Comparison of ENCODE assay signal across 17 mouse cellular contexts in genomic region chr2:73359941-73360340, GRCm38 (mm10). TPM values are rescaled to one million over a fixed set of nuclear protein-coding genes. Genes with fewer than 3 reads are reported as not detected.
DNase-seq lines count a peak whose midpoint lies in the region; ATAC-seq and TF ChIP-seq lines count a peak whose summit lies in the region.
"Had no signal": no experiment of that assay in that cellular context is flagged by ENCODE, and none has a peak within 500 bp of the region (broad histone marks: within the 10 kb centered on the region; RNA-seq: fewer than 3 reads in every experiment).

No protein-coding gene starts in this region.

- no peak for TF ChIP-seq POLR2A in heart, adult 2 months (IDR thresholded peaks at IDR 0.05; ENCODE audit: insufficient read depth, low read depth, low read length)
- no peak for TF ChIP-seq POLR2A in bone marrow, adult 2 months (IDR thresholded peaks at IDR 0.05; ENCODE audit: borderline replicate concordance, control insufficient read depth, low read depth, low read length)

- no peak overlapping the region for H3K9ac ChIP-seq in heart, adult 2 months (ENCODE audit: low read depth, low read length)
- H3K9ac ChIP-seq in intestine, postnatal 0 days (ENCODE audit: low read depth, low read length) = no peak overlapping the region
- H3K9ac ChIP-seq: embryonic facial prominence, embryonic 12.5 days; forebrain, embryonic 12.5 days; heart, embryonic 13.5 days; lung, embryonic 14.5 days; neural tube, embryonic 15.5 days had no signal

- 93% methylated on average over 5 of the region's 5 CpGs for WGBS in heart, adult 2 months
- WGBS in bone marrow, adult 2 months = 81% methylated on average over 5 of the region's 5 CpGs
- WGBS in intestine, postnatal 0 days = 70% methylated on average over 5 of the region's 5 CpGs

- no peaks in the 10 kb centered on the region for H3K9me3 ChIP-seq in intestine, postnatal 0 days (ENCODE audit: control insufficient read depth)
- H3K9me3 ChIP-seq: embryonic facial prominence, embryonic 12.5 days; forebrain, embryonic 12.5 days; heart, embryonic 13.5 days; neural tube, embryonic 15.5 days had no signal

- no peaks in the 10 kb centered on the region for H3K79me2 ChIP-seq in heart, adult 2 months (replicated peaks; ENCODE audit: control insufficient read depth, insufficient read depth, low read length)

- DNase-seq in heart, adult 11 months = peak; percentile 54
- no peak for DNase-seq in heart, adult 2 months
- DNase-seq in urinary bladder, postnatal 36 days (ENCODE audit: low spot score in 2 of 2) = no peak
- DNase-seq in frontal cortex, postnatal 25 days (ENCODE audit: low spot score in 2 of 2) = no peak
- DNase-seq in left cerebral cortex, postnatal 10 days (ENCODE audit: extremely low spot score in 1 of 2, low spot score in 2 of 2) = no peak
- DNase-seq: cerebellum, postnatal 25 days; kidney, adult 11 months; lung, embryonic 14.5 days; retina, postnatal 1 day had no signal

- intact Hi-C loops in heart, adult 2 months (cut with DNase I) = no loop called here
- intact Hi-C loops in left cerebral cortex, postnatal 10 days (cut with DNase I) = no loop called here

- no peak for TF ChIP-seq EP300 in heart, adult 2 months (IDR thresholded peaks at IDR 0.05; ENCODE audit: insufficient read depth, low read depth, low read length)

- ATAC-seq in intestine, postnatal 0 days = peak; percentile 51; the same call in 1 of the 2 replicates
- ATAC-seq in megakaryocyte progenitor cell, adult 5-6 weeks (replicated peaks; ENCODE audit: poor library complexity) = peak; percentile 86
- ATAC-seq: Patski had no signal

- H3K4me1 ChIP-seq in heart, adult 2 months (ENCODE audit: control insufficient read depth, insufficient read depth, low read length) = no peaks in the 10 kb centered on the region
- peaks cover 1% of the 10 kb centered on the region for H3K4me1 ChIP-seq in bone marrow, adult 2 months (ENCODE audit: control insufficient read depth, insufficient read depth, low read length)
- H3K4me1 ChIP-seq in intestine, postnatal 0 days (replicated peaks; ENCODE audit: control insufficient read depth, insufficient read depth, low read length) = no peaks in the 10 kb centered on the region
- H3K4me1 ChIP-seq: forebrain, embryonic 12.5 days; heart, embryonic 13.5 days; neural tube, embryonic 15.5 days had no signal

- H3K4me3 ChIP-seq in heart, adult 2 months = no peak overlapping the region
- H3K4me3 ChIP-seq in bone marrow, adult 2 months (replicated peaks; ENCODE audit: control insufficient read depth, low read depth, low read length) = no peak overlapping the region
- H3K4me3 ChIP-seq in intestine, postnatal 0 days (ENCODE audit: low read depth, low read length) = no peak overlapping the region
- H3K4me3 ChIP-seq: embryonic facial prominence, embryonic 12.5 days; forebrain, embryonic 12.5 days; heart, embryonic 13.5 days; neural tube, embryonic 15.5 days had no signal

- no peak for TF ChIP-seq CTCF in heart, adult 2 months (IDR thresholded peaks at IDR 0.05)
- TF ChIP-seq CTCF in bone marrow, adult 2 months (IDR thresholded peaks at IDR 0.05; ENCODE audit: control insufficient read depth, insufficient read depth, low read length) = no peak
- TF ChIP-seq CTCF in intestine, postnatal 0 days (IDR thresholded peaks at IDR 0.05; ENCODE audit: low read depth) = no peak

- H3K4me2 ChIP-seq in intestine, postnatal 0 days (replicated peaks; ENCODE audit: low read depth) = no peak overlapping the region
- H3K4me2 ChIP-seq: embryonic facial prominence, embryonic 12.5 days; forebrain, embryonic 12.5 days; heart, embryonic 13.5 days; lung, embryonic 14.5 days; neural tube, embryonic 15.5 days had no signal

- H3K36me3 ChIP-seq in heart, adult 2 months (ENCODE audit: control insufficient read depth, insufficient read depth, low read length) = no peaks in the 10 kb centered on the region
- H3K36me3 ChIP-seq in intestine, postnatal 0 days (ENCODE audit: control insufficient read depth, insufficient read depth) = peaks cover 6% of the 10 kb centered on the region; the same call in 1 of the 2 replicates
- H3K36me3 ChIP-seq: embryonic facial prominence, embryonic 12.5 days; forebrain, embryonic 12.5 days had no signal

- no peak overlapping the region for H3K27ac ChIP-seq in heart, adult 2 months
- peak overlapping the region; percentile 75 for H3K27ac ChIP-seq in bone marrow, adult 2 months (ENCODE audit: control insufficient read depth, insufficient read depth, low read depth, low read length, poor library complexity)
- no peak overlapping the region for H3K27ac ChIP-seq in intestine, postnatal 0 days (ENCODE audit: low read depth, low read length)
- H3K27ac ChIP-seq: embryonic facial prominence, embryonic 12.5 days; forebrain, embryonic 12.5 days; heart, embryonic 13.5 days; neural tube, embryonic 15.5 days had no signal

- no peaks in the 10 kb centered on the region for H3K27me3 ChIP-seq in heart, adult 2 months (ENCODE audit: control insufficient read depth, insufficient read depth, low read length)
- no peaks in the 10 kb centered on the region for H3K27me3 ChIP-seq in intestine, postnatal 0 days (replicated peaks; ENCODE audit: control insufficient read depth, insufficient read depth, low read length)
- H3K27me3 ChIP-seq: embryonic facial prominence, embryonic 12.5 days; forebrain, embryonic 12.5 days; heart, embryonic 13.5 days; neural tube, embryonic 15.5 days; Patski had no signal

RNA-seq across cellular contexts. Expression of gene Gpr155, which starts 26.4 kb away (rescaled TPM):
- 10 to 100 TPM; 11.7 to 15.2 TPM for total RNA-seq in heart, adult 2 months (2021)
- 11.3 and 17.0 TPM in 2 replicates for polyA plus RNA-seq in heart, adult 2 months (2012; rRNA removed)
- 4.5 and 4.6 TPM in 2 replicates for polyA plus RNA-seq in bone marrow, adult 2 months (2011; ENCODE audit: insufficient read depth, insufficient read length, low replicate concordance, missing spikeins)
- 18.1 and 22.6 TPM in 2 replicates for polyA plus RNA-seq in intestine, postnatal 0 days (2015; fragmentation: Nextera tagmentation; extraction: Ambion mirVana)
- 1.0 and 1.1 TPM in 2 replicates for total RNA-seq in megakaryocyte progenitor cell, adult 5-6 weeks (2015)
- 1.8 and 2.9 TPM in 2 replicates for total RNA-seq in megakaryocyte progenitor cell, adult 5-6 weeks (2017)
- total RNA-seq in left cerebral cortex, postnatal 10 days (2021) = 10 to 100 TPM; 30.9 to 36.1 TPM

RNA-seq across cellular contexts. Expression of gene Cir1, which starts 47.4 kb away (rescaled TPM):
- 10 to 100 TPM; 11.9 to 14.3 TPM for total RNA-seq in heart, adult 2 months (2021)
- polyA plus RNA-seq in heart, adult 2 months (2012; rRNA removed) = 2.5 and 4.7 TPM in 2 replicates
- polyA plus RNA-seq in bone marrow, adult 2 months (2011; ENCODE audit: insufficient read depth, insufficient read length, low replicate concordance, missing spikeins) = 15.1 and 23.3 TPM in 2 replicates
- 17.1 and 19.9 TPM in 2 replicates for polyA plus RNA-seq in intestine, postnatal 0 days (2015; fragmentation: Nextera tagmentation; extraction: Ambion mirVana)
- 11.3 and 14.8 TPM in 2 replicates for total RNA-seq in megakaryocyte progenitor cell, adult 5-6 weeks (2015)
- total RNA-seq in megakaryocyte progenitor cell, adult 5-6 weeks (2017) = 9.7 and 20.9 TPM in 2 replicates
- total RNA-seq in left cerebral cortex, postnatal 10 days (2021) = 10 to 100 TPM; 24.4 to 25.3 TPM

RNA-seq across cellular contexts. Expression of gene Scrn3, which starts 47.5 kb away (rescaled TPM):
- 10 to 100 TPM; 24.0 to 27.8 TPM for total RNA-seq in heart, adult 2 months (2021)
- polyA plus RNA-seq in heart, adult 2 months (2012; rRNA removed) = 11.4 and 24.5 TPM in 2 replicates
- polyA plus RNA-seq in bone marrow, adult 2 months (2011; ENCODE audit: insufficient read depth, insufficient read length, low replicate concordance, missing spikeins) = 25.6 and 33.7 TPM in 2 replicates
- polyA plus RNA-seq in intestine, postnatal 0 days (2015; fragmentation: Nextera tagmentation; extraction: Ambion mirVana) = 7.8 and 8.7 TPM in 2 replicates
- 7.5 and 13.9 TPM in 2 replicates for total RNA-seq in megakaryocyte progenitor cell, adult 5-6 weeks (2015)
- 15.5 and 22.7 TPM in 2 replicates for total RNA-seq in megakaryocyte progenitor cell, adult 5-6 weeks (2017)
- total RNA-seq in left cerebral cortex, postnatal 10 days (2021) = 10 to 100 TPM in 1 of 2 experiments, 1 to 10 TPM in 1; 9.6 to 11.5 TPM
